Mouse (Mus musculus) spleen, postnatal 36 days (tissue): Measurements from ENCODE around the gene Hmgb1.
A peak's percentile ranks its signal among the peaks of the same experiment; 100 is the strongest.

Experiments used
- DNase-seq, 2 experiments: peaks; one replicate each; pipeline ENCODE4 v3.0.0; 2022; ENCODE audit warnings: low spot score in 2 of 2, mixed read lengths in 1 of 2

Hmgb1 gene

DNA sequence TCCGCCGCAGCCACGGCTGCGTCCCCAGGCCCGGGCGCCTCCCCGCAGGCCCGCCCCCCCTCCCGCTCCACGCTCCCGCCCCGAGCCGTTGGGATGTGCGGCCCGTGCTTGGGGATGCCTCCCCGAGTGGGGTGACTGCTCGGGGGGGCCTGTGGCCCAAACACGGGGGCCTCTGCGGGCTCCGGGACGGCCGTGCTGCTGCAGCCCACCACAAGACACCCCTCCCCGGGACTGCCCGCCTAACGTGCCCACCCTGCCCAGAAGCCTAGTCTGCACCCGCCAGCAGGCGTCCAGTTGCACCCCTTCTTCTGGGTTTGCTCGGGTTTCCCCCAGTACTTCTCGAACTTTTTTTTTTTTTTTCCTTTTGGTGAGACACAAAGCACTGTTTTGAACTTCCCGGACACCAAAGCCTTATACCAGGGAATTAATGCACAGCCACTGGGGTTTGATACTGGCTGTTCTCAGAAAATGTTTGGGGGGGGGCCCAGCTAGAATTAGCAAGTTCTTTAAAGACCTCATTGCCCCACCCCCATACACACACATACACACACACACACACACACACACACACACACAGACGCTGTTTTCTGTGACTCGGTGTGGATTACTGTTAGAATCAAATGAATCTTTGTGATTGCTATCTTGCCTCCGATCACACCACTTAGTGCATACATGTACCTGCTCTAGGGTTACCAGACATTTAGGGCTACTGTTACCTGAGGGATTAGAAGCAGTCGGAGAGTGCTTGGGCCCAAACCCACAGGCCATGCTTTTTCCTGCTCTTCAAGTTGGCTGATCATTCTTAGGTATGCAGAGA, 130.7 kb downstream of the Hmgb1 start:
- peak; percentile 19 to 27 for DNase-seq

DNA sequence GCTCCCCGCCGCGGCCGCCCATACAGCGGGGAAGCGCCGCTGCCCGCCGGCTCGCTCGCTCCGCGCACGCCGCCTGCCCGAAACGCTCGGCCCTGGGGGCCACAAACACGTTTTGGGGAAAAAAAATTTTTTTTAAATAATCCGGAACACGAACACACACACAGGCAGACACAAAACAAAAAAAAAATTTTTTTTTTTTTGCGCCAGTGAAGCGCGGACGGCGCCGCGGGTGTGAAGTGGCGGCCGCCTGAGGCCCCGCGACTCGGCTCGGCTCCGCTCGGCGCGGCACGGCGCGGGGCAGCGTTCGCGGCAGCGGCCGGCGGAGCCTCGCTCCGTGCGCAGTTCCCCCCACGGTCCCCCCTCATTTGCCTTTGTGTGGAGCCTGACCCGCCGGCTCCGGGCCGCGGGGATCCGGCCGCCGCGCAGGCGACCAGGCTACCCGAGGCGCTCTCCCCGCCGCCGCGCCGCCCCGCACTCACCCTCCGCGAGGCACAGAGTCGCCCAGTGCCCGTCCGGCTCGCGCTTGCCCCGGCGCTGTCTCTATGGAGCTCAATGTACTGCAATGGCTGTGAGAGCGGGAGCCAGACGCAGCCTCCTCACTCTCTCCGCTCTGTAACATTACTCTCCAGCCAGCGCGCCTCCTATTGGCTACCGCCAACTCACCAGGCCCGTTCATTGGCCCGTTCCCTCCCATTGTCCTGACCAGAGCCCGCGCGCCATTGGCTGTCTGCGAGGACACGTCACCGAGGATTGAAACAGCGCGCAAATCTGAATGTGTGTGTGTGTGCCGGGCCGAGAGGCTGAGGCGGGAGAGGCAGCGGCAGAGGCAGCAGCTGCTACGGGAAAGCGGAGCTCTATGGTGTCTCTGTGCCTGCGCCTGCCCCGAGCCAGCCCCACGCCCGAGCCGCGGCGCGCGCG, 131.6 kb downstream of the Hmgb1 start:
- DNase-seq, result peak; percentile 98 to 99

DNA sequence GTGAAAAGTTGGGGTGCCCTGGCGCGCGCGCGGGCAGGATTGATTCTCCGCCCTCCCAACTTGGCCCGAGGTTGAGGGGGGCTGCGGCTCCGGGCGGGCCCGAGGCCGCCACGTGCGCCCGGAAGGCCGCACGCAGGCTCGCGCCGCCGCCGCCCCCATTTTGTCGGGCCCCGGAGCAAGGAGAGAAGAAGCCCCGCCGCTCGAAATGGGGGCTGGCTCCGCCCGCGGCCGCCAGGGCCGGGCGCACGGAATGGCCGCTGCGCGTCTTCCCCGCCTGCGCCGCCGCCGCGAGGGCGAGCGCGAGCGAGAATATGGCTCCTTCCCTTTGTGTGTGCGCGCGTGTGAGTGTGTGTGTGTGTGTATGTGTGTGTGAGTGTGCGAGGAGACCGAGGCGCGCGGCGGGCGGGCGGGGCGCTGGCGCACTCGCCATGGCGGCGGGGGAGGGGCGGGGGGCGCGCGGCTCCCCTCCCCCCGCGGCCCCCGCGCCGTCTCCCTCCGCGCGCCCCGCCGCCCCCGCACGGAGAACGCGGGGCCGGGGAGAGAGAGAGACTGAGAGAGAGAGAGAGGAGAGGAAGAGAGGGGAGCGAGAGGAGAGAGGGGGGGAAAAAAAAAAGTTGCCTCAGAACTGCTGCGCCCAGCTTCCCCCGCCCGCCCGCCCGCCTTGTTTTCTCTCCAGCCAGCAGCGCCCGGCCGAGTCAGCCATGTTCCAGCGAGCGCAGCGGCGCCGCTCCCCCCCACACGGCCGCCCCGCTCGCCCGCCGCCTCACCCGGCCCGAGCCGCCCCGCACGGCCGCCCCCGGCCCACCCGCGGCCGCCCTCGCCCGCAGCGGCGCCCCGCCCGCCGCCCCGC, 132.5 kb downstream of the Hmgb1 start:
- DNase-seq, result peak; percentile 80 to 86

DNA sequence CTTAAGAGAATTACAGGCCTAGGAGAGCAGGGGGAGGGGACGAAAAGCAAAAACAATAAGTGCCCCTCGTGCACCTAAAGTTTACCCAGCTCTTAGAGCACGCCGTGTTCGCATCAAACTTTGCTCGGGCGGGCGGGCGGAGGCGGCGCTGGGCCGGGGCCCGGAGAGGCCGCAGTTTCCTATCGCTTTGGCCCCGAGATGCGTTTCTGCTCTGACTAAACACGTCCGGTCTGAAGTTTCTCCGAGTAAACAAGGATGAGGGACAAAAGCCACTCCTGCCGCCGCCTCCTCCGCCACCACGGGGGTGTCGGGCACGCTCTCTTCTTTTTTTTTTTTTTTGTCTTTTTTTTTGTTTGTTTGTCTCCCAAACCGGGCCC, 133.1 kb downstream of the Hmgb1 start:
- DNase-seq, result peak; percentile 61 to 62

DNA sequence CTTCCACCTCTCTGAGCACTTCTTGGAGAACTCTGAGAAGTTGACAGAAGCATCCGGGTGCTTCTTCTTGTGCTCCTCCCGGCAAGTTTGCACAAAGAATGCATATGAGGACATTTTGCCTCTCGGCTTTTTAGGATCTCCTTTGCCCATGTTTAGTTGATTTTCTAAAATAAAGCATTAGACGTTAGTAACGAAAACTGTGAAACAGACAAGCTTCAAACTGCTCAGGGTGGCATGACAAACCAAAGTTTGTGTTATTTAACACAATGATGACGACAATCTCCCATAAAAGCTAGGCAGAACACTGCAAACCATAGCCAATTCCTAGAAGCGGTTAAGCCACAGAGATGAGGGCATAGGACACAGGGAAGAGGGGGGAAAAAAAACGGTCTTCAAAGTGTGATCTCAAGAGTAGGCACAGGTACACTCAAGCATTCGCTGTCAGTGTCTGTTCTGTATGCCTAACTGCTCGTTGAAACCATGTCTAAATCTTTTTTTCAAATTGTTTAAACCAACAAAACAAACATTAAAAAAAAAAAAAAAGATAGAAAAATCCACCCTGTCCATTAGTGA, 133.6 kb downstream of the Hmgb1 start:
- no peak for DNase-seq

DNA sequence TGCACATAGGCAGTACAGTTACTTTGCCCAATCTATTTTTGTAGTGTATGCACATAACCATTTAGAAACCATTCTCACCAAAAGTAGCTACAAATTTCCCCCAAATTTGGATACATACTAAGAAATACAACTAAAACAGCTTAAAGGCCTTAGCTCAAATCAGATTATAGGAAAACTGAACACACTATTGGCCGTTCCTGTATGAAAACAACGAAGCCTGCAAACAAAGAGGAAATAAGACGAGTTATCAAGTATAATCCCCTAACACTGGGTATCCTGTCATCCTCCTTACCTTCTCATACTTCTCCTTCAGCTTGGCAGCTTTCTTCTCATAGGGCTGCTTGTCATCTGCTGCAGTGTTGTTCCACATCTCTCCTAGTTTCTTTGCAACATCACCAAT, 134.9 kb downstream of the Hmgb1 start:
- no peak for DNase-seq

DNA sequence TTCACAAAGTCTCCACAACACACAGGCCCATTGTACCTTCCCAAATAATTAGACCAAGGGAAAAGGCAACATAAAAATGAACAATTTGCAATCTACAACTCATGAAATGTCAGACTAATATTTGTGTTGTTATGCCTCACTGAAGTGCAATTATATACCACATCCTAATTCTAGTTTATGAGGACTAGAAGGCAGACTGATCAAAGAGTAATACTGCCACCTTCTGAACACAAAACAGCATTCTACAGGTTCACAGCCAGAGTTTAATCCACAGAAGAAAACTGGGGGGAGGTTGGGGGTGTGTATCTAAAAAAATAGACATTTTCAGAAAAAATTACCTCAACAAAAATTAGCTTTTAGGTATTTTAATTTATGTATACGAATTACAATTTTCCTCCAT, 135.3 kb downstream of the Hmgb1 start:
- DNase-seq, result peak in 1 of 2 experiments; percentile 30

DNA sequence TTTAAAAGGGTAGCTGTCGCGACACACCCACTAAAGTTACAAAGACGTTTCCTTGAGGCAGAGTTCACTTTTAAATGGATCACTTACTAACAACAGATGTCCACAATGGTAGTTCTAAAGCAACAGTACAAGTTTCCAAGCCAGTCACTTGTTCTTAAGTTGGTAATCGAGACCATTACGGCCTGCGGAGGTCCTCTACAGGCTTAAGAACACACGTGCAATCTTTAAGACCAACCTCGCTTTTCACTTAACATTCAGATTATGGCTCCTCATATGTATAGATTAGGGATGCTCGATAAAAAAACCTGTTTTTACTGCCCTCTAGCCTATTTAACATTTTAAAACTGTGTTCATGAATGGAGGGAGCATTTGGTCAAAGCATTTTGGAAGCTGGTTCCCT, 137.6 kb downstream of the Hmgb1 start:
- DNase-seq, result no peak

DNA sequence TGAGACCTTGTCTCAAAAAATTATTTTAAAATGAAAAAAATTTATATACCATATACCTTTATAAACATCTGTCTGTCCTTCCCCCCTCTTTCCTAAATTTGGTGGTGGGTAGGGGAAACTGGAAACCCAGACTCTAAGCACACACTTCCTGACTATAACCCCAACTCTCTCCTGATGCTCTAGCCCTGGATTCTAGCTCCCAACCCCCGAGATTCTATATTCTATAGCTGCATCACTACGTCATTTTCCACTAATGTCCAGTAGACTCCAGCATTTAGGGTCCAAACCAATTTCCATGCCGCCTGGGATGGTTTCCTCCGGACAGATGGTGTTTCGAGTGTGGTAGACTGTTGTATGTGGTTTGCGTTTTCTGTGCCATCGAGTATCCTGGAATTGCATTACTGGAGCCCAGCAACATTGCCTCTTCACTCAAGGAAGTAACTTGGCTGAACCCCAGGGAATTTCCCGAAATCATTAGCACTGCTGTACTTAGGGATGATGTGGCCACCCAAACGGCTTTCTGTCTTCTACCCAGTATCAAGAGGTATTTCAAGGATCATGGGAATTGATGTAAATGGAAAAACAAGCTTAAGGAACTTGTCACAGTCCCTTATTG, 138.7 kb downstream of the Hmgb1 start:
- no peak for DNase-seq

DNA sequence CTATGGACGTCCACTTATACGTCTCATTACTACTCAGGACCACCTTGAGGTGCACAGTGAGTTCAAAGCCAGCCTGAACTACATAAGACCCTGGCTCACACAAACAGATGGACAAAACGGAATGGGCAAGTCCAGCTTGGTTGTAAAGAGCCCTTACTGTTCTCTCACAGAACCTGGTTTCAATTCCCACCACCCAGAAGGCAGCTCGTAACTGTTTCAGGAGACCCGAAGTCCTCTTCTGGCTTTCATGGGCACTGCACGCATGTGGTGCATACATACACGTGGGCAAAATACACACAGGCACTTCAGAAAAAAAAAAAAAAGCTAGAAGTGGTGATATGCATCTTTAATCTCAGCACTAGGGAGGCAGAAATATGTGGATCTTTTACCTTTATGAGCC, 139.2 kb downstream of the Hmgb1 start:
- no peak for DNase-seq

DNA sequence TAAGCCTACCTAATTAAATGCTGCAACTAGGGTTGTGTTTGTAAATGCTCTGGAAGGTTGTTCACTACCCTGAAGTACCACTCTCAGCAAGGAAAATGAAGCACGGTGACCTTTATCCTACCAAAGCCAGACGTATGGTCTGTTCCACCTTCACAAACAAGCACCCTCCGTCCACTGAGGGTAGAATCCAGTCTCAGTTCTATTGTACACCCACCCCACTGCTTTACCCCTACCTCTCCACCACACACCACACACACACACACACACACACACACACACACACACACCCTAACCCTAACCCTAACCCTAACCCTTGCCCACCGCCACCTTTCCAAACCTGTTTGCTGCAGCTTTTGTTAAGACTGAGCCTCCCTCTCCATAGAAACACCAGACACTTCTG, 140.2 kb downstream of the Hmgb1 start:
- DNase-seq, result no peak

DNA sequence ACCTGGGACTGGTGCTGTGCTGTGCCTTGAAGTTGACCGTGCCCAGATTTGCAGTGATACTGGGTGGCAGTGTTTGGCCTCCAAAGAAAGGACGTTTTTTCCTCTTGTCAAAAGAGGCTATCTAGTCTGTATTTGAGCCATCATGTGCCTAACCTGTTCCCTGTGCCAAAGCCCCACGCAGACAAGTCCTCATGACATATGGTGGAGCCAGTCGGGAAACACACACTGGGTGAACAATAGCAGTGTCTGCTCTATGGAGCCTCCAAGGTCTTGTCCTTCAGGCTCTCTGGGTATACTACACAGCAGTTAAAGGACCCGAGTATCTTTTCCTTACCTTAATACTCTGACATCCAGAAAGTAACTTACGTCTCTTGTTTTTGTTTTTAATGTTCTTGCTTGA, 141.0 kb downstream of the Hmgb1 start:
- DNase-seq, result no peak

DNA sequence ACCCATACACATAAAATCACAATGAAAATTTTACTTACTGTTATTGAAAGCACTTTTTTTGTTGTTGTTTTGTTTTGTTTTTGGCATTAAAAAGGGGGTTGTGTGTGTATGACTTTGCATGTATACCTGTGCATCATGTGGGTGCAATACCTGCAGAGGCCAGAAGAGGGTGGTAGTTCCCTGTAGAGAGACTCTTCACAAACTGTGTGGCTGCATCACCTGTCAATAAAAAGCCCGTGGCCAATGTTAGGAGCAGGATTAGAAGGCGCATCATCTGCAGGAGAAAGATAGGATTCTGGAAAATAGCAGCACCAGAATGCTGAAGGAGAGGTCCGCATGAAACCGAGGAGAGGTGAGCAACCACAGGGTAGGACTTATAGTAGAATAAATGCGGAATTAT, 144.5 kb downstream of the Hmgb1 start:
- no peak for DNase-seq

DNA sequence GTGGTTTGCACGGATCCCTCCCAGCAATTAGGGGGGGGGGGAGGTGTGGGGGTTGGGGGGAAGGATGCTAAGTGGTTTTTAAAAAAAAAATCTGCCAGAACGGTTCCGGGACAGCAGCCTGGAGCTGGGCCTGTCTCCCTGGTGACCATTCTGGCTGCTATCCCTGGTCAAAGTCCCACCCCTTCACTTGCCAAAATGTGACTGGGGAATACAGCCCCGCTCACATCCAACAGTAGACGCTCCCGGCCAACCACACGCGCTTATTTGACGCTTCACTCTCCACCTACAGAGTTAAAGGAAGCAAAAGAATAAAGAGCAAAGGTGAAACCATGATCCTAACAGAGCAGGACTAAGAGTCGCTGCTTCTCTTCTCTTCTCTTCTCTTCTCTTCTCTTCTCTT, 146.6 kb downstream of the Hmgb1 start:
- DNase-seq, result no peak

DNA sequence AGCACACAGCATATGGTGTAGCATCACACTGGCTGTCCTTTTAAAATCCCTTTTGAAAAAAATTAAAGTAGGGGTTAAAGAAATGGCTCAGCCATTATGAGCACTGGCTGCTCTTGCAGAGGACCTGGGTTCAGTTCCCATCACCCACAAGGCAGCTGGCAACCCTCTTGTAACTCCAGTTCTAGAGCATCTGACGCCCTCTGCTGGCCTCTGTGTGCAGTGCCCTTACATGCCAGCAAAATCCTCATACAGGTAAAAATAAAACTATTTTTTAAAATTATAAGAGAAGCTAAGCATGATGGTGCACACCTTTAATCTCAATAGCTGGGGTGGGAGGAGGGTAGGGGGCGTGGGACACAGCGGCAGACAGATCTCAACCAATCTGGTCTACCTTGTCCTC, 147.4 kb downstream of the Hmgb1 start:
- no peak for DNase-seq

DNA sequence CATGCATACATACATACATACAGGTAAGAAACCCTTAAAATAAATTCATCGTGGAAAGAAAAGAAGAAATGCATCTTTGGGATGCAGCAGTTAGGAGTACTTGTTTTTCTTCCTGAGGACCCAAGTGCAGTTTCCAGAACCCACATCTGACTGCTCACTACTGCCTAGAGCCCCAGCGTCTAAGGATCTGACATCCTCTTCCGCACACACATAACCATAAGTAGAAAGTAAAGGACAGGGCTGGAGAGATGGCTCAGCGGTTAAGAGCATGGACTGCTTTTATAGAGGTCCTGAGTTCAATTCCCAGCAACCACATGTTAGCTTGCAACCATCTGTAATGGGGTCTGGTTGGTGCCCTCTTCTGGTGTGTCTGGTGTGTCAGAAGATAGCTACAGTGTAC, 151.9 kb downstream of the Hmgb1 start:
- DNase-seq, result no peak

DNA sequence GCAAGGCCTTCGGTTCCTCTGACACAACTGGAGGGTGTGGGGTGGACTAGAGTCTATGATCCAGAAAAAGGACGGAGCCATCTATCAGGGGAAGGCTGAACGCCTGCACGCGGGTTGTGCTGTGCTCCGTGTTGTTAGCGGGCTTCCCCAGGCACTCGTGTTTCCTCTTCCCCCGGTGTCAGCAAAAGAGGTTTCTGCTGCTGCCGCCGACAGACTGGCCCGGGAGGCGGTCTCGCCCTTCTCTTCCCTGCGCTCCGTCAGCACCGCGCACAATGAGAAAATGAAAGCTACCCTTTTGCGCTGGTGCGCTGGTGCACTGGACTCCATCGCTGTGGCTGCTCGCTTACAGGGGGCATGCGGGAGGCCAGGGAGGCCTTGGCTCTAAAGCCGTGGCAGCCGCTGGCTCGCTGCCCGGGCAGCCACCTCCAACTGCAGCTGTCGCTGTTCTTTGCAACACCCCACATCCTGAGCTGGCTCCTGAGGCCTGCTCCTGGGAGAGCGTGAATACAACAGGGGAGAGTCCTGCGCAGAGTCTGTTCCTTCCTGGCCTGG, 153.0 kb downstream of the Hmgb1 start:
- DNase-seq, result peak; percentile 69 to 74

DNA sequence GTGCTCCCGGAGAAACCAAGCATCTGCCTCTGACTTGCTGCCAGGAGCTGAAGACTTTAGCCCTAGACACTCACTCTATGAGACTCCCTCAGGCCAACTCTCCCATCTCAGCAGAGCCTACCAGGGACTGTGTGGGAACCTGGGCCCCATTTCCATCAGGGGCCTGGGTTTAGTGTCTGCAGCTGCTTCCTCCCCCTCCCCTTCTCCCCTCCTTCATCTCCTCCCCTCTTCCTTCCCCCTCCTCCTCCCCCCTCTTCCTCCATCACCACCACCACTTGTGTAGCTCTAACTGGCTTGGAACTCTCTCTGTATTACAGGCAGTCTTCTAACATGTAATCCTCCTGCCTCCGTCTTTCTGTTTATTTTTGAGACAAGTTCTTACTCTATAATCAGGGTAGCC, 154.2 kb downstream of the Hmgb1 start:
- DNase-seq, result no peak

DNA sequence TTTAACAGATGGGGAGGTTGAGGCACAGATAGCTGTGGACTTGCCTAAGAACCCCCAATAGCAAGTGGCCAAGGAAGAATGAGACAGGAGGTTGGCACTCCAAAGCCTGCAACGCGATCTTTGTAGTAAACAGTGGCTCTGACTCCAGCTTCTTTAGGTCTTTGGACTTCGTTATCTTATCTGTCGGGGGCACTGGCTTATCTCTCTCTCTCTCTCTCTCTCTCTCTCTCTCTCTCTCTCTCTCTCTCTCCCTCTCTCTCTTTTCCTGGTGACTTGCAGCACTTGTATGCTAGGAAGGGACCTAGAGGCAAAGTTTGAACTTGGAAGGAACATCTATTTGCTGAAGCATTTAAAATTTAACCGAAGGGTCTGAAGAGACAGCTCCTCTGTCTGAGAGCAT, 155.9 kb downstream of the Hmgb1 start:
- no peak for DNase-seq

DNA sequence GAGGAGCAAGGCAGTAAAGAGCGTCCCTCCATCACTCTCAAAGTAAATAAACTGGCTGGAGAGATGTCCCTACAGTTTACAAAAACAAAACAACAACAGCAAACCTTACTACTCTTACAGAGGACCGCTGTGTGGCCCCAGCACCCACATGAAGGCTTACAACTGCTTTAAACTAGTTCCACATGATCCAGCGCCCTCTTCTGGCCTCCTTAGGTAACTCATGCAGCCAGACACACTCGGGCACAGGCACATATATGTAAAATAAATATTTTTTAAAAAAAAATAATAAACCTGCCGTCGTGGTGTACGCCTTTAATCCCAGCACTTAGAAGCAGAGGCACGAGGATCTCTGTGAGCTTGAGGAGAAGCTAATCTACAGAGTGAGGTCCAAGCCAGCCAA, 156.9 kb downstream of the Hmgb1 start:
- no peak for DNase-seq

DNA sequence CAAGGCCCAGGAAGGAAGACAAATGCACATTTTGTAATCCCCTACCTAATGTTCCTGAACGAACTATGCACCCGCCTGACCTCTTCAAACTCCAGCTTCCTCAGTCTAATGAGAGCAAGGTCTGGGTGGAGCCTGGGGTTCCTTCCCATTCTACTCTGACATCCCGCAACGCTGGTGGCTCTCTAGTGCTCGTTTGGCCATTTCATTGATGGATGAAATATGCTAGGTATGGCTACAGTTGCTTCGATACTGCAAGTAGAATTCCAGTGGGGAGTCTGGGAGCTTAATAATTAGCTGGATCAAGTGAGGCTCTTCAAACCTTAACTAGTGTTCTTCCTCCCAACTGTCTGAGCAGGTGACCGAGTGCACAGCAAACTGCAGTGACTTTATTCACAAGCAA, 163.2 kb downstream of the Hmgb1 start:
- DNase-seq, result no peak
